Mouse (Mus musculus): Measurements from ENCODE around the gene Nupl1. TPM values are rescaled to one million over a fixed set of nuclear protein-coding genes. Genes with fewer than 3 reads are reported as not detected.

Nupl1 gene
- total RNA-seq, 2 experiments from 2014 or later, result 0.12 TPM; not detected in 1

- DNase-seq (ENCODE audit: extremely low spot score in 1 of 2, low spot score in 1 of 2), result no peak
Observed at GRCm38 (mm10) chr14:60250366-60250765, 865 bp downstream of the Nupl1 start.

GRCm38 (mm10) chr14:60238551-60238950 lies 12.7 kb downstream of the Nupl1 start:
- no peak for DNase-seq (ENCODE audit: extremely low spot score in 1 of 2, low spot score in 1 of 2)

GRCm38 (mm10) chr14:60219886-60220285 lies 31.3 kb downstream of the Nupl1 start:
- peak; percentile 20 to 28 for DNase-seq (ENCODE audit: extremely low spot score in 1 of 2, low spot score in 1 of 2)

- no peak for DNase-seq (ENCODE audit: extremely low spot score in 1 of 2, low spot score in 1 of 2)
Observed at GRCm38 (mm10) chr14:60217616-60218015, 33.6 kb downstream of the Nupl1 start.

- DNase-seq (ENCODE audit: extremely low spot score in 1 of 2, low spot score in 1 of 2), result no peak
Observed at GRCm38 (mm10) chr14:60216125-60216524, 35.1 kb downstream of the Nupl1 start.

- DNase-seq (ENCODE audit: extremely low spot score in 1 of 2, low spot score in 1 of 2), result no peak
Observed at GRCm38 (mm10) chr14:60215000-60215399, 36.2 kb downstream of the Nupl1 start.

GRCm38 (mm10) chr14:60214040-60214439 lies 37.2 kb downstream of the Nupl1 start:
- no peak for DNase-seq (ENCODE audit: extremely low spot score in 1 of 2, low spot score in 1 of 2)

GRCm38 (mm10) chr14:60209166-60209565 lies 42.1 kb downstream of the Nupl1 start:
- DNase-seq (ENCODE audit: extremely low spot score in 1 of 2, low spot score in 1 of 2), result no peak

- DNase-seq (ENCODE audit: extremely low spot score in 1 of 2, low spot score in 1 of 2), result no peak
Observed at GRCm38 (mm10) chr14:60204993-60205392, 46.2 kb downstream of the Nupl1 start.

- DNase-seq (ENCODE audit: extremely low spot score in 1 of 2, low spot score in 1 of 2), result no peak
Observed at GRCm38 (mm10) chr14:60196884-60197283, 54.3 kb downstream of the Nupl1 start, which contains the start of gene Atp8a2. Gene Atp8a2, minus strand, starts transcription at chr14:60197179.

GRCm38 (mm10) chr14:60195999-60196398 lies 55.2 kb downstream of the Nupl1 start:
- DNase-seq (ENCODE audit: extremely low spot score in 1 of 2, low spot score in 1 of 2), result no peak

- DNase-seq (ENCODE audit: extremely low spot score in 1 of 2, low spot score in 1 of 2), result no peak
Observed at GRCm38 (mm10) chr14:60194606-60195005, 56.6 kb downstream of the Nupl1 start.

GRCm38 (mm10) chr14:60189771-60190170 lies 61.5 kb downstream of the Nupl1 start:
- DNase-seq (ENCODE audit: extremely low spot score in 1 of 2, low spot score in 1 of 2), result no peak

- no peak for DNase-seq (ENCODE audit: extremely low spot score in 1 of 2, low spot score in 1 of 2)
Observed at GRCm38 (mm10) chr14:60188201-60188825, 62.9 kb downstream of the Nupl1 start.

GRCm38 (mm10) chr14:60181306-60181705 lies 69.9 kb downstream of the Nupl1 start:
- no peak for DNase-seq (ENCODE audit: extremely low spot score in 1 of 2, low spot score in 1 of 2)

- no peak for DNase-seq (ENCODE audit: extremely low spot score in 1 of 2, low spot score in 1 of 2)
Observed at GRCm38 (mm10) chr14:60178571-60178955, 72.7 kb downstream of the Nupl1 start.

- peak in 1 of 2 experiments; percentile 24 for DNase-seq (ENCODE audit: extremely low spot score in 1 of 2, low spot score in 1 of 2)
Observed at GRCm38 (mm10) chr14:60177614-60178570, 73.3 kb downstream of the Nupl1 start.

- peak; percentile 54 to 56 for DNase-seq (ENCODE audit: extremely low spot score in 1 of 2, low spot score in 1 of 2)
Observed at GRCm38 (mm10) chr14:60176891-60177613, 74.2 kb downstream of the Nupl1 start.

- DNase-seq (ENCODE audit: extremely low spot score in 1 of 2, low spot score in 1 of 2), result no peak
Observed at GRCm38 (mm10) chr14:60176469-60176890, 74.8 kb downstream of the Nupl1 start.

- no peak for DNase-seq (ENCODE audit: extremely low spot score in 1 of 2, low spot score in 1 of 2)
Observed at GRCm38 (mm10) chr14:60172286-60173055, 78.8 kb downstream of the Nupl1 start.

Data from layer of hippocampus, postnatal 25 days (tissue).